Mouse (Mus musculus): ENCODE results near the gene Colgalt2. TPM values are rescaled to one million over a fixed set of nuclear protein-coding genes. Genes with fewer than 3 reads are reported as not detected.
A peak's percentile ranks its signal among the peaks of the same experiment; 100 is the strongest.

Gene Colgalt2
- polyA plus RNA-seq, 1 experiment from 2014 or later = 2.1 TPM

GRCm38 (mm10) chr1:152455275-152456243 lies 55.9 kb downstream of the Colgalt2 start:
- Histone ChIP-seq H3K4me1 (ENCODE audit: control insufficient read depth, insufficient read depth, low read length) (0 out of 2 replicates have a peak, but pooled peaks cover 6% of the 10 kb centered on the region), H3K4me2 (replicated peaks; ENCODE audit: low read depth, low read length) (no peak overlapping the region), H3K9ac (replicated peaks; ENCODE audit: low read depth, low read length) (no peak overlapping the region), H3K4me3 (ENCODE audit: low read depth, low read length) (no peak overlapping the region), H3K27me3 (ENCODE audit: control insufficient read depth, insufficient read depth, low read length) (no peaks in the 10 kb centered on the region), H3K27ac (ENCODE audit: low read length) (no peak overlapping the region), H3K36me3 (ENCODE audit: control insufficient read depth, insufficient read depth, low read length) (no peaks in the 10 kb centered on the region), H3K9me3 (ENCODE audit: control insufficient read depth, low read depth, low read length) (no peaks in the 10 kb centered on the region)
- ATAC-seq (ENCODE audit: insufficient number of reproducible peaks, insufficient read depth, low FRiP score, low read depth) = no peak
- 74% methylated on average over 10 of the region's 10 CpGs for WGBS

GRCm38 (mm10) chr1:152456266-152456665 lies 56.6 kb downstream of the Colgalt2 start:
- no peak overlapping the region for H3K4me2 ChIP-seq (replicated peaks; ENCODE audit: low read depth, low read length)
- H3K36me3 ChIP-seq (ENCODE audit: control insufficient read depth, insufficient read depth, low read length) = no peaks in the 10 kb centered on the region
- no peak for ATAC-seq (ENCODE audit: insufficient number of reproducible peaks, insufficient read depth, low FRiP score, low read depth)
- no peak overlapping the region for H3K9ac ChIP-seq (replicated peaks; ENCODE audit: low read depth, low read length)
- H3K4me1 ChIP-seq (ENCODE audit: control insufficient read depth, insufficient read depth, low read length) = 0 out of 2 replicates have a peak, but pooled peaks cover 6% of the 10 kb centered on the region
- H3K27me3 ChIP-seq (ENCODE audit: control insufficient read depth, insufficient read depth, low read length) = no peaks in the 10 kb centered on the region
- H3K27ac ChIP-seq (ENCODE audit: low read length) = no peak overlapping the region
- H3K4me3 ChIP-seq (ENCODE audit: low read depth, low read length) = no peak overlapping the region
- 51% methylated on average over 3 of the region's 3 CpGs for WGBS
- H3K9me3 ChIP-seq (ENCODE audit: control insufficient read depth, low read depth, low read length) = no peaks in the 10 kb centered on the region

DNA sequence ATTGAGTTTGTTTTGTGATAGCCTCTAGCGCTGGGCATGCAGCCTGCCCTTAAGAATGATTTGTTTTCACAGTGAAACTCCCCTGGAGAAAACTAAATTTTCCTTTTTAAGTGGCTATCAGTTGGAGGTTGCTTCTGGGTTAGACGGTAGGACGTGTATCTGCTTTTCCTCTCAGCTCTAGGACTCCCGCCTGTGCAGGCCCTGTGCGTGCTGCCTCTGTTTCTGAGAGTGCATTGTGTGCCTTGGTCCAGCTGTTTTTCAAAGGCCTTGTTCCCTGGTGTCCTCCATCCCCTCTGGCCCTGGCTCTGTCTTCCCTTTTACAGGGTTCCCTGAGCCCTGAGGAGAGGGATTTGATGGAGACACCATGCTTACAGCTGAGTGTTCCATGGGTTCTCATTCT lies 58.0 kb downstream of the Colgalt2 start:
- 56% methylated on average over 5 of the region's 5 CpGs for WGBS
- ATAC-seq (ENCODE audit: insufficient number of reproducible peaks, insufficient read depth, low FRiP score, low read depth) = no peak; the same call in 1 of the 2 replicates
- H3K36me3 ChIP-seq (ENCODE audit: control insufficient read depth, insufficient read depth, low read length) = no peaks in the 10 kb centered on the region
- H3K9ac ChIP-seq (replicated peaks; ENCODE audit: low read depth, low read length) = no peak overlapping the region
- no peak overlapping the region for H3K4me2 ChIP-seq (replicated peaks; ENCODE audit: low read depth, low read length)
- no peaks in the 10 kb centered on the region for H3K9me3 ChIP-seq (ENCODE audit: control insufficient read depth, low read depth, low read length)
- H3K4me3 ChIP-seq (ENCODE audit: low read depth, low read length) = no peak overlapping the region
- H3K4me1 ChIP-seq (ENCODE audit: control insufficient read depth, insufficient read depth, low read length) = 0 out of 2 replicates have a peak, but pooled peaks cover 10% of the 10 kb centered on the region
- H3K27ac ChIP-seq (ENCODE audit: low read length) = no peak overlapping the region
- no peaks in the 10 kb centered on the region for H3K27me3 ChIP-seq (ENCODE audit: control insufficient read depth, insufficient read depth, low read length)

DNA sequence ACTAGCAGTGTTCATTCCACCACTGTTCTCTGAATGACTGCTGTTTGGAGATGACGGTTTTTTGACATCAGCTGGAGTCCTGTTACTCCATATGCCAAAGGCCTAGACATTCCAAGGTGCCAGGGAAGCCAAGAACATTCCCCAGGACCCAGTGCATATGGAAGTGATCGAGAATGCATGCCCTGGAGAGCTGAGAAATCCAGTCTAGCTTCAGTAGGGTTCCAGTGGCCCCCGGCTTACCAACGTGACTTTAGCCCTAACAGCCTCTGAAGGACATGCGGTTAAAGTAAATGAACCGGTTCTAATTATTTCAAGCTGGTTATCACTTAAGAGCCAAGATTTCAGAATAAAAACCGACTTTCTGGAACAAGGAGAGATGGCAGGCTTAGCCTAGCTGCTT lies 59.4 kb downstream of the Colgalt2 start:
- H3K27ac ChIP-seq (ENCODE audit: low read length) = no peak overlapping the region
- H3K4me3 ChIP-seq (ENCODE audit: low read depth, low read length) = no peak overlapping the region
- H3K4me2 ChIP-seq (replicated peaks; ENCODE audit: low read depth, low read length) = no peak overlapping the region
- no peaks in the 10 kb centered on the region for H3K27me3 ChIP-seq (ENCODE audit: control insufficient read depth, insufficient read depth, low read length)
- no peaks in the 10 kb centered on the region for H3K36me3 ChIP-seq (ENCODE audit: control insufficient read depth, insufficient read depth, low read length)
- no peak for ATAC-seq (ENCODE audit: insufficient number of reproducible peaks, insufficient read depth, low FRiP score, low read depth)
- 0 out of 2 replicates have a peak, but pooled peaks cover 10% of the 10 kb centered on the region for H3K4me1 ChIP-seq (ENCODE audit: control insufficient read depth, insufficient read depth, low read length)
- no peaks in the 10 kb centered on the region for H3K9me3 ChIP-seq (ENCODE audit: control insufficient read depth, low read depth, low read length)
- 87% methylated on average over 7 of the region's 7 CpGs for whole genome bisulfite sequencing
- no peak overlapping the region for H3K9ac ChIP-seq (replicated peaks; ENCODE audit: low read depth, low read length)

- no peak for ATAC-seq (ENCODE audit: insufficient number of reproducible peaks, insufficient read depth, low FRiP score, low read depth)
- Histone ChIP-seq H3K9me3 (ENCODE audit: control insufficient read depth, low read depth, low read length) (no peaks in the 10 kb centered on the region), H3K9ac (replicated peaks; ENCODE audit: low read depth, low read length) (no peak overlapping the region), H3K4me2 (replicated peaks; ENCODE audit: low read depth, low read length) (no peak overlapping the region), H3K27ac (ENCODE audit: low read length) (no peak overlapping the region), H3K27me3 (ENCODE audit: control insufficient read depth, insufficient read depth, low read length) (no peaks in the 10 kb centered on the region), H3K4me3 (ENCODE audit: low read depth, low read length) (no peak overlapping the region), H3K36me3 (ENCODE audit: control insufficient read depth, insufficient read depth, low read length) (no peaks in the 10 kb centered on the region), H3K4me1 (ENCODE audit: control insufficient read depth, insufficient read depth, low read length) (0 out of 2 replicates have a peak, but pooled peaks cover 5% of the 10 kb centered on the region)
- 77% methylated on average over 3 of the region's 3 CpGs for WGBS
These were observed 61.3 kb downstream of the Colgalt2 start for GRCm38 (mm10) chr1:152460931-152461330.

- peak overlapping the region; percentile 15; the same call in 1 of the 2 replicates for H3K27ac ChIP-seq (ENCODE audit: low read length)
- 0 out of 2 replicates have a peak, but pooled peaks cover 8% of the 10 kb centered on the region for H3K4me1 ChIP-seq (ENCODE audit: control insufficient read depth, insufficient read depth, low read length)
- H3K9ac ChIP-seq (replicated peaks; ENCODE audit: low read depth, low read length) = no peak overlapping the region
- WGBS = 51% methylated on average over 3 of the region's 3 CpGs
- H3K27me3 ChIP-seq (ENCODE audit: control insufficient read depth, insufficient read depth, low read length) = no peaks in the 10 kb centered on the region
- H3K4me3 ChIP-seq (ENCODE audit: low read depth, low read length) = no peak overlapping the region
- H3K4me2 ChIP-seq (replicated peaks; ENCODE audit: low read depth, low read length) = no peak overlapping the region
- peak; percentile 49; the same call in 1 of the 2 replicates for ATAC-seq (ENCODE audit: insufficient number of reproducible peaks, insufficient read depth, low FRiP score, low read depth)
- H3K9me3 ChIP-seq (ENCODE audit: control insufficient read depth, low read depth, low read length) = no peaks in the 10 kb centered on the region
- H3K36me3 ChIP-seq (ENCODE audit: control insufficient read depth, insufficient read depth, low read length) = no peaks in the 10 kb centered on the region
These were observed 62.2 kb downstream of the Colgalt2 start for GRCm38 (mm10) chr1:152461814-152462213.

- Histone ChIP-seq H3K4me1 (ENCODE audit: control insufficient read depth, insufficient read depth, low read length) (0 out of 2 replicates have a peak, but pooled peaks cover 8% of the 10 kb centered on the region), H3K4me2 (replicated peaks; ENCODE audit: low read depth, low read length) (no peak overlapping the region), H3K36me3 (ENCODE audit: control insufficient read depth, insufficient read depth, low read length) (no peaks in the 10 kb centered on the region), H3K9ac (replicated peaks; ENCODE audit: low read depth, low read length) (no peak overlapping the region), H3K4me3 (ENCODE audit: low read depth, low read length) (no peak overlapping the region), H3K27me3 (ENCODE audit: control insufficient read depth, insufficient read depth, low read length) (no peaks in the 10 kb centered on the region), H3K27ac (ENCODE audit: low read length) (no peak overlapping the region), H3K9me3 (ENCODE audit: control insufficient read depth, low read depth, low read length) (no peaks in the 10 kb centered on the region)
- 80% methylated on average over 7 of the region's 7 CpGs for WGBS
- ATAC-seq (ENCODE audit: insufficient number of reproducible peaks, insufficient read depth, low FRiP score, low read depth) = no peak
These were observed 62.7 kb downstream of the Colgalt2 start for GRCm38 (mm10) chr1:152462348-152462747.

DNA sequence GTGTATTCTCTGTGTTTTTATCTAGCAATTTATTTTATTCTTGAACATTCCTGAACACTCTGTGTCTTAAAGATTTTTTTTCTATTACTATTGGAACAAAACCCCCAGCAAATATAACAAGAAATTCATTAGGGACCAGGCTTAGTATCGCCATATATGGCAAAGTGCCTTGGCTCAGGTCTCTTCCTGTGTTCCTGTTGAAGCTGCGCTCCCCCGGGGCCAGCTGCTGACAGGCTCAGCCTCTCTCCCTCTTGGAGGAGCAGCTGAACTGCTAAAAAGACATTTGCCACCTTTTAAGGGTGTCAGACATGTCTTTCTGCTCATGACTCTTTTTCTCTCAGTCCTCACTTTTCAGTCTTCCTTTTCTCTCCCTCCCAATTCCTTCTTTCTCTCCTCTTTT lies 66.7 kb downstream of the Colgalt2 start:
- 0 out of 2 replicates have a peak, but pooled peaks cover 8% of the 10 kb centered on the region for H3K4me1 ChIP-seq (ENCODE audit: control insufficient read depth, insufficient read depth, low read length)
- no peaks in the 10 kb centered on the region for H3K27me3 ChIP-seq (ENCODE audit: control insufficient read depth, insufficient read depth, low read length)
- 26% methylated on average over 3 of the region's 3 CpGs for WGBS
- ATAC-seq (ENCODE audit: insufficient number of reproducible peaks, insufficient read depth, low FRiP score, low read depth) = no peak
- H3K36me3 ChIP-seq (ENCODE audit: control insufficient read depth, insufficient read depth, low read length) = no peaks in the 10 kb centered on the region
- no peak overlapping the region for H3K4me2 ChIP-seq (replicated peaks; ENCODE audit: low read depth, low read length)
- no peak overlapping the region for H3K27ac ChIP-seq (ENCODE audit: low read length)
- H3K9me3 ChIP-seq (ENCODE audit: control insufficient read depth, low read depth, low read length) = no peaks in the 10 kb centered on the region
- no peak overlapping the region for H3K4me3 ChIP-seq (ENCODE audit: low read depth, low read length)
- H3K9ac ChIP-seq (replicated peaks; ENCODE audit: low read depth, low read length) = no peak overlapping the region

Data from stomach, embryonic 14.5 days (tissue).